In genomic region chr15:62264183-62264582, GRCm38 (mm10) we compare ENCODE assay signal across 30 mouse cellular contexts.
"Had no signal": no experiment of that assay in that cellular context is flagged by ENCODE, and none has a peak within 500 bp of the region (broad histone marks: within the 10 kb centered on the region; RNA-seq: fewer than 3 reads in every experiment).

No protein-coding gene starts in this region.

- H3K27me3 ChIP-seq: limb, embryonic 12.5 days; limb, embryonic 13.5 days; limb, embryonic 15.5 days; liver, embryonic 12.5 days; liver, embryonic 13.5 days; liver, embryonic 15.5 days; lung, embryonic 15.5 days; megakaryocyte, embryonic 14.5 days; midbrain, embryonic 12.5 days; midbrain, embryonic 13.5 days; midbrain, embryonic 15.5 days; neural tube, embryonic 12.5 days; neural tube, embryonic 13.5 days had no signal

- H3K9me3 ChIP-seq: limb, embryonic 10.5 days; limb, embryonic 12.5 days; limb, embryonic 13.5 days; limb, embryonic 15.5 days; liver, embryonic 12.5 days; liver, embryonic 13.5 days; liver, embryonic 15.5 days; lung, embryonic 15.5 days; midbrain, embryonic 10.5 days; midbrain, embryonic 12.5 days; midbrain, embryonic 13.5 days; midbrain, embryonic 15.5 days; neural tube, embryonic 12.5 days; neural tube, embryonic 13.5 days had no signal

- H3K9ac ChIP-seq: limb, embryonic 12.5 days; limb, embryonic 13.5 days; limb, embryonic 15.5 days; liver, embryonic 12.5 days; liver, embryonic 13.5 days; liver, embryonic 14.5 days; liver, embryonic 15.5 days; liver, postnatal 0 days; lung, embryonic 14.5 days; lung, embryonic 15.5 days; midbrain, embryonic 12.5 days; midbrain, embryonic 13.5 days; midbrain, embryonic 15.5 days; neural tube, embryonic 12.5 days; neural tube, embryonic 13.5 days had no signal

- H3K4me2 ChIP-seq: limb, embryonic 12.5 days; limb, embryonic 13.5 days; limb, embryonic 15.5 days; liver, embryonic 11.5 days; liver, embryonic 12.5 days; liver, embryonic 13.5 days; liver, embryonic 15.5 days; lung, embryonic 14.5 days; lung, embryonic 15.5 days; midbrain, embryonic 11.5 days; midbrain, embryonic 12.5 days; midbrain, embryonic 13.5 days; midbrain, embryonic 15.5 days; neural tube, embryonic 12.5 days; neural tube, embryonic 13.5 days had no signal

- H3K4me3 ChIP-seq: limb, embryonic 10.5 days; limb, embryonic 12.5 days; limb, embryonic 13.5 days; limb, embryonic 15.5 days; liver, embryonic 12.5 days; liver, embryonic 13.5 days; liver, embryonic 15.5 days; lung, embryonic 15.5 days; midbrain, embryonic 10.5 days; midbrain, embryonic 12.5 days; midbrain, embryonic 13.5 days; midbrain, embryonic 15.5 days; myocyte; neural tube, embryonic 12.5 days; neural tube, embryonic 13.5 days had no signal

- H3K36me3 ChIP-seq: limb, embryonic 10.5 days; limb, embryonic 12.5 days; limb, embryonic 13.5 days; limb, embryonic 15.5 days; liver, embryonic 12.5 days; liver, embryonic 13.5 days; liver, embryonic 15.5 days; lung, embryonic 15.5 days; midbrain, embryonic 10.5 days; midbrain, embryonic 12.5 days; midbrain, embryonic 13.5 days; midbrain, embryonic 15.5 days; neural tube, embryonic 12.5 days; neural tube, embryonic 13.5 days had no signal

- H3K4me1 ChIP-seq: limb, embryonic 10.5 days; limb, embryonic 12.5 days; limb, embryonic 13.5 days; limb, embryonic 15.5 days; lung, embryonic 15.5 days; midbrain, embryonic 10.5 days; midbrain, embryonic 12.5 days; midbrain, embryonic 13.5 days; midbrain, embryonic 15.5 days; neural tube, embryonic 12.5 days; neural tube, embryonic 13.5 days had no signal

- DNase-seq: left cerebral cortex, postnatal 4 days; liver; liver, embryonic 13.5 days; liver, postnatal 0 days; lung, adult 18-20 months; lung, adult 2 months; lung, embryonic 14.5 days; lung, postnatal 10 days; lung, postnatal 14 days; lung, postnatal 4 days; midbrain, embryonic 14.5 days had no signal

- H3K27ac ChIP-seq: limb, embryonic 10.5 days; limb, embryonic 12.5 days; limb, embryonic 13.5 days; limb, embryonic 15.5 days; liver, embryonic 12.5 days; liver, embryonic 13.5 days; liver, embryonic 14.5 days; liver, embryonic 15.5 days; lung, embryonic 15.5 days; macrophage; midbrain, embryonic 10.5 days; midbrain, embryonic 12.5 days; midbrain, embryonic 13.5 days; midbrain, embryonic 15.5 days; neural tube, embryonic 12.5 days; neural tube, embryonic 13.5 days had no signal
